Mouse (Mus musculus) stomach, postnatal 0 days (tissue): ENCODE results near the gene Kcnab2. TPM values are rescaled to one million over a fixed set of nuclear protein-coding genes. Genes with fewer than 3 reads are reported as not detected.

Source experiments
- ATAC-seq: fragments of 200-750 bp; cut with Nextera tagmentation; 2 replicates; pipeline ENCODE4 v1.8.0; 2017; ENCODE audit not compliant: low FRiP score, low TSS enrichment
- DNase-seq: peaks from one replicate; pipeline ENCODE4 v3.0.0-alpha.2; 2016; ENCODE audit warnings: low spot score
- H3K27ac ChIP-seq: fragments of 300-500 bp; sonication (generic); replicated peaks from 2 replicates; pipeline ENCODE4 v1.5.1; 2014; ENCODE audit warnings: mild to moderate bottlenecking, control low read depth
- H3K27me3 ChIP-seq: fragments of 300-500 bp; sonication (generic); 2 replicates; pipeline ENCODE4 v1.6.1; 2014; ENCODE audit warnings: low read length; ENCODE audit not compliant: control insufficient read depth, insufficient read depth
- H3K36me3 ChIP-seq: fragments of 300-500 bp; sonication (generic); 2 replicates; pipeline ENCODE4 v1.6.1; 2014; ENCODE audit warnings: low read length, mixed read lengths; ENCODE audit not compliant: control insufficient read depth, insufficient read depth
- H3K4me1 ChIP-seq: fragments of 300-500 bp; sonication (generic); replicated peaks from 2 replicates; pipeline ENCODE4 v1.6.1; 2014; ENCODE audit warnings: antibody characterized with exemption; ENCODE audit not compliant: control insufficient read depth, insufficient read depth
- H3K4me2 ChIP-seq: fragments of 300-500 bp; sonication (generic); replicated peaks from 2 replicates; pipeline ENCODE4 v1.6.1; 2014; ENCODE audit warnings: low read depth, mild to moderate bottlenecking, control low read depth, moderate library complexity
- H3K4me3 ChIP-seq: fragments of 300-500 bp; sonication (generic); 2 replicates; pipeline ENCODE4 v1.5.1; 2014; ENCODE audit warnings: low read depth, low read length, control low read depth
- H3K9ac ChIP-seq: fragments of 300-500 bp; sonication (generic); 2 replicates; pipeline ENCODE4 v1.6.1; 2014; ENCODE audit warnings: mild to moderate bottlenecking, low read length, control low read depth, mixed read lengths
- H3K9me3 ChIP-seq: fragments of 300-500 bp; sonication (generic); 2 replicates; pipeline ENCODE4 v1.6.1; 2016; ENCODE audit warnings: low read length; ENCODE audit not compliant: control insufficient read depth
- CTCF ChIP-seq: IDR thresholded peaks from 2 replicates; pipeline ENCODE4 v1.5.1; 2016; ENCODE audit warnings: antibody characterized with exemption, low read depth, mild to moderate bottlenecking, moderate library complexity
- EP300 ChIP-seq: optimal IDR thresholded peaks from 2 replicates; pipeline ENCODE3; 2016; ENCODE audit warnings: antibody characterized with exemption
- WGBS: fragments of 180-500 bp; shearing (Covaris S2); extraction: QIAGEN DNeasy Blood & Tissue Kit; methylation state at CpG from one replicate; pipeline ENCODE4 v1.1.7; 2014; 5-methylcytosine and 5-hydroxymethylcytosine counted together
- polyA plus RNA-seq: library from polyadenylated mRNA; unstranded; fragments of >200 nt; fragmentation: Nextera tagmentation; extraction: Ambion mirVana; gene quantifications from 2 replicates; pipeline ENCODE4 v1.2.1, GENCODE M21; 2015

The Kcnab2 gene
- polyA plus RNA-seq = 1.2 and 1.3 TPM in 2 replicates

GRCm38 (mm10) chr4:152477466-152478223, at the start of gene Kcnab2:
TSS of gene Kcnab2 (minus strand) at chr4:152477871.
- H3K9me3 ChIP-seq = no peaks in the 10 kb centered on the region
- H3K27me3 ChIP-seq = no peaks in the 10 kb centered on the region
- DNase-seq (peak; percentile 95), ATAC-seq (peak; percentile 97)
- H3K36me3 ChIP-seq = no peaks in the 10 kb centered on the region
- H3K4me1 ChIP-seq = 0 out of 2 replicates have a peak, but pooled peaks cover 2% of the 10 kb centered on the region
- H3K9ac ChIP-seq = peak within 1 kb of the TSS; percentile 75
- no peak for TF ChIP-seq CTCF
- H3K27ac ChIP-seq = peak within 1 kb of the TSS; percentile 75; the same call in 1 of the 2 replicates
- peak within 1 kb of the TSS; percentile 78 for H3K4me2 ChIP-seq
- WGBS = under 1% methylated on average over 62 of the region's 63 CpGs
- peak within 1 kb of the TSS; percentile 76 for H3K4me3 ChIP-seq

GRCm38 (mm10) chr4:152520083-152520482, 42.4 kb upstream of the Kcnab2 start:
- Histone ChIP-seq H3K36me3 (no peaks in the 10 kb centered on the region), H3K4me1 (no peaks in the 10 kb centered on the region), H3K4me3 (no peak overlapping the region), H3K9ac (no peak overlapping the region), H3K9me3 (no peaks in the 10 kb centered on the region), H3K27me3 (no peaks in the 10 kb centered on the region), H3K27ac (no peak overlapping the region), H3K4me2 (no peak overlapping the region)
- DNase-seq (peak; percentile 53), ATAC-seq (no peak)
- TF ChIP-seq CTCF (peak; percentile 84), EP300 (no peak)
- WGBS = 32% methylated on average over 6 of the region's 6 CpGs

GRCm38 (mm10) chr4:152519106-152519505, 41.4 kb upstream of the Kcnab2 start:
- TF ChIP-seq EP300 (no peak), CTCF (no peak)
- no peak overlapping the region for H3K27ac ChIP-seq
- no peaks in the 10 kb centered on the region for H3K36me3 ChIP-seq
- no peak overlapping the region for H3K4me3 ChIP-seq
- no peaks in the 10 kb centered on the region for H3K4me1 ChIP-seq
- no peaks in the 10 kb centered on the region for H3K27me3 ChIP-seq
- ATAC-seq (no peak), DNase-seq (no peak)
- H3K9ac ChIP-seq = no peak overlapping the region
- no peak overlapping the region for H3K4me2 ChIP-seq
- H3K9me3 ChIP-seq = no peaks in the 10 kb centered on the region
- WGBS = 71% methylated on average over 10 of the region's 10 CpGs

- H3K27ac ChIP-seq = no peak overlapping the region
- H3K9me3 ChIP-seq = no peaks in the 10 kb centered on the region
- WGBS = 73% methylated on average over 7 of the region's 7 CpGs
- TF ChIP-seq EP300 (no peak), CTCF (no peak)
- no peaks in the 10 kb centered on the region for H3K27me3 ChIP-seq
- ATAC-seq (no peak), DNase-seq (no peak)
- H3K4me2 ChIP-seq = no peak overlapping the region
- no peaks in the 10 kb centered on the region for H3K4me1 ChIP-seq
- H3K9ac ChIP-seq = no peak overlapping the region
- no peak overlapping the region for H3K4me3 ChIP-seq
- no peaks in the 10 kb centered on the region for H3K36me3 ChIP-seq
Observed at GRCm38 (mm10) chr4:152514884-152515283, 37.2 kb upstream of the Kcnab2 start.

- Histone ChIP-seq H3K27ac (no peak overlapping the region), H3K27me3 (no peaks in the 10 kb centered on the region), H3K9me3 (no peaks in the 10 kb centered on the region), H3K4me3 (no peak overlapping the region), H3K36me3 (no peaks in the 10 kb centered on the region), H3K4me1 (no peaks in the 10 kb centered on the region), H3K9ac (no peak overlapping the region), H3K4me2 (no peak overlapping the region)
- 75% methylated on average over 18 of the region's 18 CpGs for WGBS
- DNase-seq = no peak
- no peak; the same call in 1 of the 2 replicates for ATAC-seq
- TF ChIP-seq CTCF = no peak
- no peak for TF ChIP-seq EP300
Observed at GRCm38 (mm10) chr4:152512221-152512925, 34.7 kb upstream of the Kcnab2 start.

GRCm38 (mm10) chr4:152494360-152494879, 16.7 kb upstream of the Kcnab2 start:
- H3K36me3 ChIP-seq = no peaks in the 10 kb centered on the region
- H3K9ac ChIP-seq = no peak overlapping the region
- H3K4me1 ChIP-seq = no peaks in the 10 kb centered on the region
- H3K27ac ChIP-seq = no peak overlapping the region
- H3K4me2 ChIP-seq = no peak overlapping the region
- no peak overlapping the region for H3K4me3 ChIP-seq
- H3K9me3 ChIP-seq = no peaks in the 10 kb centered on the region
- ATAC-seq = no peak
- no peak for TF ChIP-seq CTCF
- no peak for TF ChIP-seq EP300
- no peak for DNase-seq
- no peaks in the 10 kb centered on the region for H3K27me3 ChIP-seq
- 33% methylated on average over 20 of the region's 20 CpGs for WGBS
